In the genomic region with DNA sequence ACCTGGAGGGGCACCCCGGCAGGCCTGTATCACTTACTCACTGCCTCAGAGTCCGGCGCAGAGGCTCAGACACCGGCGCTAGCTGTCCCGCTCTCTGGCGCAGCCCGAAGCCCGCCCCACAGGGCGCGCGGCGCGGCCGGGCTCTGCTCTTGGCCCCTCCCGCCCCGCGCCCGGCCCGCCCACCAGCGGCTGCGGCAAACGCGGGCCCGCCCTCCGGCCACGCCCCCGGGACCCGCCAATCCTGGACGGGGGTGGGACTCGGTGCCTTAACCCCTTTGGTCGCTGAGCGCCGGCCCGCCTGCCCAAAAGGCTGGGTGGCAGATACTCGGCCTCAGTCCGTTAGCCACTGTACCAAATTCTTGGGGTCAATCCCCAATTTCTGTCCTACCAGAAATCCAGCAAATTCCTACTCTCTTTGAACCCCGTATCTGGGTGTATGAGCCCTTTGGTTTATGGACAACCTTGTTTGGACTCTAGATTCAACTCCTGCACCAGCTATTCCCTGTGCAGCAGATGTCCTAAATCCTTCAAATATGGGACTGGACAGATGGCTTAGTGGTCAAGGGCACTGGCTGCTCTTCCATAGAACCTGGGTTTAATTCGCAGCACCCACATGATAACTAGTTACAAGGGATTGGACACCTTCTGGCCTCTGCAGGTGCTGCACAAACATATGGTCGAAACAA, we compare ENCODE assay signal across 7 mouse cellular contexts. TPM values are rescaled to one million over a fixed set of nuclear protein-coding genes. Genes with fewer than 3 reads are reported as not detected.
DNase-seq lines count a peak whose midpoint lies in the region; ATAC-seq lines count a peak whose summit lies in the region.

A gene (minus strand): TSS at position 120 of the 686 bp plus-strand sequence.

- no peaks in the 10 kb centered on the region for H3K4me1 ChIP-seq in embryonic facial prominence, embryonic 11.5 days (ENCODE audit: control insufficient read depth, insufficient read depth, low read length)
- peaks cover 4% of the 10 kb centered on the region; the same call in 1 of the 2 replicates for H3K4me1 ChIP-seq in midbrain, embryonic 11.5 days (ENCODE audit: control insufficient read depth, insufficient read depth, low read length)

- H3K9me3 ChIP-seq in embryonic facial prominence, embryonic 11.5 days (replicated peaks; ENCODE audit: control insufficient read depth, low read length), result no peaks in the 10 kb centered on the region
- H3K9me3 ChIP-seq in midbrain, embryonic 11.5 days (ENCODE audit: control insufficient read depth, low read length), result no peaks in the 10 kb centered on the region

- peak; percentile 97 for ATAC-seq in embryonic facial prominence, embryonic 11.5 days (replicated peaks; ENCODE audit: insufficient number of reproducible peaks, low FRiP score, low TSS enrichment, low read depth)
- ATAC-seq in granulocyte monocyte progenitor cell, adult 5-6 weeks (replicated peaks; ENCODE audit: poor library complexity, severe bottlenecking), result peak; percentile 91
- ATAC-seq in midbrain, embryonic 11.5 days (ENCODE audit: low FRiP score), result peak; percentile 97

- intact Hi-C loops in left cerebral cortex, postnatal 4 days (cut with DNase I), result no loop called here

- H3K36me3 ChIP-seq in embryonic facial prominence, embryonic 11.5 days (replicated peaks; ENCODE audit: control insufficient read depth, insufficient read depth, low read depth, low read length), result no peaks in the 10 kb centered on the region
- no peaks in the 10 kb centered on the region for H3K36me3 ChIP-seq in midbrain, embryonic 11.5 days (ENCODE audit: control insufficient read depth, insufficient read depth, low read length)

- peak within 1 kb of the TSS; percentile 58 for H3K4me3 ChIP-seq in embryonic facial prominence, embryonic 11.5 days (ENCODE audit: low read depth, low read length)
- peak within 1 kb of the TSS; percentile 60 for H3K4me3 ChIP-seq in midbrain, embryonic 11.5 days (ENCODE audit: low read depth, low read length)

- 4% methylated on average over 28 of the region's 40 CpGs for WGBS in embryonic facial prominence, embryonic 11.5 days
- 4% methylated on average over 34 of the region's 40 CpGs for WGBS in midbrain, embryonic 11.5 days

- no peak within 1 kb of the TSS for H3K27ac ChIP-seq in embryonic facial prominence, embryonic 11.5 days (replicated peaks; ENCODE audit: low read depth, low read length)
- no peak within 1 kb of the TSS for H3K27ac ChIP-seq in midbrain, embryonic 11.5 days (ENCODE audit: low read depth, low read length)

- peak; percentile 98 for DNase-seq in adrenal gland, postnatal 25 days
- peak; percentile 96 for DNase-seq in embryonic facial prominence, embryonic 11.5 days (ENCODE audit: low spot score)
- DNase-seq in kidney, adult 11 months, result peak; percentile 92
- peak; percentile 97 for DNase-seq in left cerebral cortex, postnatal 4 days
- DNase-seq in midbrain, embryonic 11.5 days (ENCODE audit: low spot score, missing footprints), result peak; percentile 99
- peak; percentile 68 for DNase-seq in skeletal muscle tissue, adult 2 months (ENCODE audit: low read depth, low spot score)

- peak within 1 kb of the TSS; percentile 97 for H3K4me2 ChIP-seq in embryonic facial prominence, embryonic 11.5 days (ENCODE audit: low read depth, low read length)
- H3K4me2 ChIP-seq in midbrain, embryonic 11.5 days, result peak within 1 kb of the TSS; percentile 83

- peaks cover 9% of the 10 kb centered on the region for H3K27me3 ChIP-seq in embryonic facial prominence, embryonic 11.5 days (ENCODE audit: control insufficient read depth, insufficient read depth, low read length)
- peaks cover 12% of the 10 kb centered on the region for H3K27me3 ChIP-seq in midbrain, embryonic 11.5 days (ENCODE audit: control insufficient read depth, insufficient read depth, low read length)

- H3K9ac ChIP-seq in embryonic facial prominence, embryonic 11.5 days (replicated peaks; ENCODE audit: low read length), result peak within 1 kb of the TSS; percentile 46
- H3K9ac ChIP-seq in midbrain, embryonic 11.5 days (ENCODE audit: low read length), result peak within 1 kb of the TSS; percentile 69

RNA-seq across cellular contexts. Expression of the gene that starts here (rescaled TPM):
- total RNA-seq in adrenal gland, postnatal 25 days (2021), result 16.8 and 19.5 TPM in 2 replicates
- polyA plus RNA-seq in embryonic facial prominence, embryonic 11.5 days (2014; fragmentation: Nextera tagmentation; extraction: Ambion mirVana), result 0.79 and 1.1 TPM in 2 replicates
- total RNA-seq in granulocyte monocyte progenitor cell, adult 5-6 weeks (2014; fragmentation: Nextera tagmentation), result 1.2 TPM in 1 of 2 replicates, not detected in the other
- 0.13 and 0.57 TPM in 2 replicates for total RNA-seq in granulocyte monocyte progenitor cell, adult 5-6 weeks (2017)
- total RNA-seq in left cerebral cortex, postnatal 4 days (2021), result 10 to 100 TPM; 29.0 to 34.9 TPM
- 1.1 and 1.4 TPM in 2 replicates for polyA plus RNA-seq in midbrain, embryonic 11.5 days (2014; fragmentation: Nextera tagmentation; extraction: Ambion mirVana)
